Mouse (Mus musculus): ENCODE results near the gene Trak1. TPM values are rescaled to one million over a fixed set of nuclear protein-coding genes. Genes with fewer than 3 reads are reported as not detected.

Gene Trak1
- polyA plus RNA-seq, 2 experiments, result 2.9 to 3.1 TPM

DNA sequence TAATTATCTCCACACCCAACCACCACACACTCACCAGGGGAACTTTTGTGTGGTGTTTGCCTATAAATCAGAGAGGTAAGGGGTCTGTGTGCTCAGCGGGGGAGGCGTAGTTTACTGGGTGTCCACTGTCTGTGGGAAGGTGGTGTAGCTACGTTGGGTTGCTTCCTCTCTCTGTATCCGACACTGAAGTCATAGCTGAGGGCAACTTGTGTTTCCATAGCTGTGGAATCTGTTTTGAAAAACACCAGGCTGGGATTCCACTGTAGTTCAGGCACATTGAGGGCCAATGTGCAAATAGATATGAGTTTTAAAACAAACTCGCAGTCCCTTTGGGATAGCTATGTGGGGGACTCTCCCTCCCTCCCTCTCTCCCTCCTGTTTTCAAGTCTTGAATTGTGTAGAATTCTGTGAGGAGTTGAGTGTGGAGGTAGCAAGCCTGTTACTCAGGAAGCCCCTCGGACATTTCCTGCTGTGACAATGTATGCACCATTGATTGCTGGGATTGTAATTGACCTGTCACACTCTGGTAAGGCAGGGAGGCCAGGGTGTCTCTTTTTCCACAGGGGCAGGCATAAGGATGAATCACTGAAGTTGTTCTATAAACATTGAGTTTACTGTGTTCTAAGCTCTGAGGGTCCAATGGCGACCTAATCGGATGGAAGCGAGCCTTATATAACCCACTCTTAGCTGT, 54.2 kb downstream of the Trak1 start:
- Histone ChIP-seq H3K27me3 (ENCODE audit: control insufficient read depth, insufficient read depth, low read length) (no peaks in the 10 kb centered on the region), H3K9ac (replicated peaks) (no peak overlapping the region), H3K36me3 (replicated peaks; ENCODE audit: control insufficient read depth, insufficient read depth, low read depth) (no peaks in the 10 kb centered on the region), H3K4me3 (ENCODE audit: insufficient read depth in 1 of 2, low read depth in 2 of 2, low read length in 2 of 2) (no peak overlapping the region), H3K27ac (no peak overlapping the region), H3K9me3 (ENCODE audit: control insufficient read depth, low read length) (no peaks in the 10 kb centered on the region), H3K4me2 (ENCODE audit: low read depth) (no peak overlapping the region), H3K4me1 (replicated peaks; ENCODE audit: control insufficient read depth in 2 of 2, insufficient read depth in 2 of 2, low read length in 1 of 2) (peaks cover 0 to 12% of the 10 kb centered on the region in 2 experiments; a peak in 2 of 4 replicates)
- DNase-seq (ENCODE audit: low read depth in 3 of 3, low spot score in 3 of 3) (no peak), ATAC-seq (ENCODE audit: insufficient read depth) (no peak)
- WGBS (ENCODE audit: insufficient replicate concordance), result 54% methylated on average over 9 of the region's 9 CpGs
- TF ChIP-seq EP300 (IDR thresholded peaks at IDR 0.05; ENCODE audit: low read depth) (no peak), CTCF (IDR thresholded peaks at IDR 0.05; ENCODE audit: low read depth) (no peak)

DNA sequence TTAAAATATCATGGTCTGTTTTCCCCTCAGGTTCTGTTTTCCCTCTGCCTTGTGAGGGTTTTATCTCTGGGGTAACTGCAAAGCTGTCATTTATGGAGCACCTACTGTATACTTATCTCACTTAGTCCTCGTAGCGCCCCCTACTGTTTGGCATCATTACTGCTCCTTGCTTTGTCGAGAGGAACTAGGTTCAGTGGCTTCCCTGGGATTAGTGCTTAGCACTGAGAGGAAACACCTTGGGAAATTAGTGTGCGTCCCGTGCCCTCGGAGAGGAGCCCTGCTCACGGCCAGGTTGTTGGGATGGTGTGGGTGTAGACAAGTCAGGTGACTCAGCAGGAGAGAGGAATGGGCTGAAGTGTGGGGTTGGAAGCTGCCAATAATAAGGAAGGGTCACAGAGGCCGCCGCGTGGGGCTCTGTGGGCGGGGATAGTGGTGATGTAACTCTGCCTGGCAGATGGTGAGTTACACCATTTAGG, 54.9 kb downstream of the Trak1 start:
- Histone ChIP-seq H3K9ac (replicated peaks) (no peak overlapping the region), H3K4me1 (replicated peaks; ENCODE audit: control insufficient read depth in 2 of 2, insufficient read depth in 2 of 2, low read length in 1 of 2) (peaks cover 0 to 12% of the 10 kb centered on the region in 2 experiments; a peak in 2 of 4 replicates), H3K27me3 (ENCODE audit: control insufficient read depth, insufficient read depth, low read length) (no peaks in the 10 kb centered on the region), H3K4me3 (ENCODE audit: insufficient read depth in 1 of 2, low read depth in 2 of 2, low read length in 2 of 2) (no peak overlapping the region), H3K27ac (no peak overlapping the region), H3K36me3 (replicated peaks; ENCODE audit: control insufficient read depth, insufficient read depth, low read depth) (no peaks in the 10 kb centered on the region), H3K4me2 (ENCODE audit: low read depth) (no peak overlapping the region; the same call in 1 of the 2 replicates), H3K9me3 (ENCODE audit: control insufficient read depth, low read length) (no peaks in the 10 kb centered on the region)
- peak in 2 of 3 experiments; percentile 35 to 53 for DNase-seq (ENCODE audit: low read depth in 3 of 3, low spot score in 3 of 3)
- WGBS (ENCODE audit: insufficient replicate concordance), result 14% methylated on average over 11 of the region's 11 CpGs
- peak; percentile 33; the same call in 1 of the 2 replicates for ATAC-seq (ENCODE audit: insufficient read depth)
- no peak for TF ChIP-seq EP300 (IDR thresholded peaks at IDR 0.05; ENCODE audit: low read depth)
- peak; percentile 70 for TF ChIP-seq CTCF (IDR thresholded peaks at IDR 0.05; ENCODE audit: low read depth)

DNA sequence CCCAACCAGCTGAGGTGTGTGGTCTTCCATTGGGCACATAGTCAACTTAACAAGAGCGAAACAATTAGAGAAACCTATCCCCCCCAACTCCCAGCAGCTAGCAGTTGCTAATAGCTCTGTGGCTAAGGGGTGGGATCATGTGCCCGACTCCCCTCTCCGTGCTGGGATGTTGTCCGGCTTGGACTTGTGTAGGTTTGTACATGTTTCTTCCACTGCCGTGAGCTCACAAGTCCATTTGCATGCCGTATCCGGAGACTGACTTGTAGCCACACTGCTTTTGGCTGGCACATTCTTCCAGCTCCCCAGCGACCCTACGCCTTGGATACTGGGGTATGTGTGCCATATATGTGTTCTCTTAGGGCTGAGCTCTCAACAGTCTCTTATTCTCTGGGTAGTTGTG, 55.4 kb downstream of the Trak1 start:
- H3K9me3 ChIP-seq (ENCODE audit: control insufficient read depth, low read length), result no peaks in the 10 kb centered on the region
- peaks cover 0 to 12% of the 10 kb centered on the region in 2 experiments; a peak in 2 of 4 replicates for H3K4me1 ChIP-seq (replicated peaks; ENCODE audit: control insufficient read depth in 2 of 2, insufficient read depth in 2 of 2, low read length in 1 of 2)
- no peak overlapping the region for H3K9ac ChIP-seq (replicated peaks)
- no peak overlapping the region for H3K4me2 ChIP-seq (ENCODE audit: low read depth)
- no peak overlapping the region for H3K4me3 ChIP-seq (ENCODE audit: insufficient read depth in 1 of 2, low read depth in 2 of 2, low read length in 2 of 2)
- H3K36me3 ChIP-seq (replicated peaks; ENCODE audit: control insufficient read depth, insufficient read depth, low read depth), result no peaks in the 10 kb centered on the region
- no peak overlapping the region for H3K27ac ChIP-seq
- TF ChIP-seq CTCF (IDR thresholded peaks at IDR 0.05; ENCODE audit: low read depth), result no peak
- no peak for TF ChIP-seq EP300 (IDR thresholded peaks at IDR 0.05; ENCODE audit: low read depth)
- no peaks in the 10 kb centered on the region for H3K27me3 ChIP-seq (ENCODE audit: control insufficient read depth, insufficient read depth, low read length)
- 70% methylated on average over 9 of the region's 9 CpGs for WGBS (ENCODE audit: insufficient replicate concordance)
- no peak for ATAC-seq (ENCODE audit: insufficient read depth)
- DNase-seq (ENCODE audit: low read depth in 3 of 3, low spot score in 3 of 3), result no peak

DNA sequence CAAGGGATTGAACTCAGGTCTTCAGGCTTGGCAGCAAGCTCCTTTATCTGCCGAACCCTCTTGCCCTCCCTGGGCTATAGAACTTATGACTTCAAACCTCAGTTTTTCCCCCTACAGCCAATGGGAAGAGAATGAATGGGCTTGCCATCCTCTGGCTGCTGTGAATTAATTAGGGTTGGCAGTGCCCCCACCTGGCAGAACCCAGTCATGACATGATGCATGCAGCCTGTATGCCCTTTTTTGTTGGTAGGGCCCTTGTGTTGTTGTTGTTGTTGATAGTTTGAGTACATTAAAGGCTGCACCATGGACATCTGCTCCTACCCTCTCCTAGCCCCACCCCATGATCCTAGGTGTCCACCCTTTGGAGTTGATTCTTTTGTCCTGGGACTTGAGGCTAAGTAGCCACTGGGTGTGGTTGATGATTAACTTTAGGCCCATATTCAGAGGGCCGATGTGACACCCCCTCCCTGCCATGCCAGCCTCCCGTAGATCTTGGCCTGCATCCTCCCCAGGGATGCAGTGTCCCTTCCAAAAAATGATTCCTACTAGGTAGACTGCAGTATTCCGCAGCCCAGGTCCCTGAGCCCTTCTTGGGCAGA, 57.6 kb downstream of the Trak1 start:
- DNase-seq (ENCODE audit: low read depth in 3 of 3, low spot score in 3 of 3), result no peak
- no peaks in the 10 kb centered on the region for H3K36me3 ChIP-seq (replicated peaks; ENCODE audit: control insufficient read depth, insufficient read depth, low read depth)
- TF ChIP-seq EP300 (IDR thresholded peaks at IDR 0.05; ENCODE audit: low read depth) (no peak), CTCF (IDR thresholded peaks at IDR 0.05; ENCODE audit: low read depth) (peak; percentile 83)
- no peaks in the 10 kb centered on the region for H3K27me3 ChIP-seq (ENCODE audit: control insufficient read depth, insufficient read depth, low read length)
- H3K4me1 ChIP-seq (replicated peaks; ENCODE audit: control insufficient read depth in 2 of 2, insufficient read depth in 2 of 2, low read length in 1 of 2), result peaks cover 0 to 7% of the 10 kb centered on the region in 2 experiments; a peak in 2 of 4 replicates
- no peaks in the 10 kb centered on the region for H3K9me3 ChIP-seq (ENCODE audit: control insufficient read depth, low read length)
- H3K27ac ChIP-seq, result no peak overlapping the region
- no peak for ATAC-seq (ENCODE audit: insufficient read depth)
- H3K4me3 ChIP-seq (ENCODE audit: insufficient read depth in 1 of 2, low read depth in 2 of 2, low read length in 2 of 2), result no peak overlapping the region
- 56% methylated on average over 4 of the region's 4 CpGs for WGBS (ENCODE audit: insufficient replicate concordance)
- no peak overlapping the region for H3K4me2 ChIP-seq (ENCODE audit: low read depth)
- no peak overlapping the region for H3K9ac ChIP-seq (replicated peaks)

- Histone ChIP-seq H3K9me3 (ENCODE audit: control insufficient read depth, low read length) (no peaks in the 10 kb centered on the region), H3K36me3 (replicated peaks; ENCODE audit: control insufficient read depth, insufficient read depth, low read depth) (no peaks in the 10 kb centered on the region), H3K27ac (no peak overlapping the region), H3K4me3 (ENCODE audit: insufficient read depth in 1 of 2, low read depth in 2 of 2, low read length in 2 of 2) (no peak overlapping the region), H3K9ac (replicated peaks) (no peak overlapping the region), H3K4me1 (replicated peaks; ENCODE audit: control insufficient read depth in 2 of 2, insufficient read depth in 2 of 2, low read length in 1 of 2) (peaks cover 4 to 9% of the 10 kb centered on the region in 2 experiments), H3K27me3 (ENCODE audit: control insufficient read depth, insufficient read depth, low read length) (no peaks in the 10 kb centered on the region), H3K4me2 (ENCODE audit: low read depth) (no peak overlapping the region)
- no peak for DNase-seq (ENCODE audit: low read depth in 3 of 3, low spot score in 3 of 3)
- WGBS (ENCODE audit: insufficient replicate concordance), result 70% methylated on average over 9 of the region's 9 CpGs
- TF ChIP-seq CTCF (IDR thresholded peaks at IDR 0.05; ENCODE audit: low read depth), result no peak
- TF ChIP-seq EP300 (IDR thresholded peaks at IDR 0.05; ENCODE audit: low read depth), result no peak
- ATAC-seq (ENCODE audit: insufficient read depth), result no peak
Observed at GRCm38 (mm10) chr9:121355431-121356141, 58.3 kb downstream of the Trak1 start.

Data from liver, embryonic 14.5 days (tissue).